Mouse (Mus musculus): ENCODE data around the gene Ptgis. TPM values are rescaled to one million over a fixed set of nuclear protein-coding genes. Genes with fewer than 3 reads are reported as not detected.

The Ptgis gene
- polyA plus RNA-seq, 1 experiment from 2014 or later, result 4.9 TPM

DNA sequence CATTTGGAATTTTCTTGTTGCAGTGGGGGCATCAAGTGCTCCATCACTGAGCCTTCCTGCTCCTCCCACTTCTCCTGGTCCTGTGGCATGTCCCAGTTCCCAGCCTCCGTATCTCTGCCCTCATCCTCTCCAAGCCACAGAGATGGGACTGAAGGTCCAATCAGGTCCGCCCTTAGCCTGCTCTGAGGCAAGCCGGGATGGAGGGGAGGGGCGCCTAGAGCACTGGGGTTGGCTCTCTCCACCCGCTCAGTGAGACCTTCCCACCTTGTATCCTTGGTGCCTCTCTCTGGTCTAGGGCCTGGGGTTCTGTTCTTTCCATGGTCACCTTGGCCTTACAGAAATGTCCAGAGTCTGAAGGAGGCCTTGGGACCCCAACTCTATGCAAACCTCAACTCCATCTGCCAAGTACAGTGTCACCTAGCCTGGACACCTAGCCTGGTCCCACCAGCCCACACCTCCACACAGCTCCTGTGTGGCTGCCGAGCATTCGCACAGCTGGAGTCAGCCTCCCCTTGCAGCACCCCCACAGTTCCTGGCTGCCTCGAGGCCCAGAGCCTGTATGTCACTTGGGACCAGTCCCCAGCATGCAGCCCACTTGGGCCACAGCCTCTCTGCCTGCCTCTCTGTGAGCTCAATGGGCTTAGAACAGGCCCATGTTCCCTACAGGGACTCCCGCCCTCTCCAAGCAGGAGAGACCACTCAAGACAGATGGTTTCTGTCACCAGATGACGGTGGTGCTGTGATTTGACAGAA is 34.5 kb upstream of the Ptgis start:
- no peak for ATAC-seq (ENCODE audit: low FRiP score)
- H3K9me3 ChIP-seq (ENCODE audit: control insufficient read depth, low read length), result no peaks in the 10 kb centered on the region
- WGBS, result 55% methylated on average over 10 of the region's 10 CpGs

DNA sequence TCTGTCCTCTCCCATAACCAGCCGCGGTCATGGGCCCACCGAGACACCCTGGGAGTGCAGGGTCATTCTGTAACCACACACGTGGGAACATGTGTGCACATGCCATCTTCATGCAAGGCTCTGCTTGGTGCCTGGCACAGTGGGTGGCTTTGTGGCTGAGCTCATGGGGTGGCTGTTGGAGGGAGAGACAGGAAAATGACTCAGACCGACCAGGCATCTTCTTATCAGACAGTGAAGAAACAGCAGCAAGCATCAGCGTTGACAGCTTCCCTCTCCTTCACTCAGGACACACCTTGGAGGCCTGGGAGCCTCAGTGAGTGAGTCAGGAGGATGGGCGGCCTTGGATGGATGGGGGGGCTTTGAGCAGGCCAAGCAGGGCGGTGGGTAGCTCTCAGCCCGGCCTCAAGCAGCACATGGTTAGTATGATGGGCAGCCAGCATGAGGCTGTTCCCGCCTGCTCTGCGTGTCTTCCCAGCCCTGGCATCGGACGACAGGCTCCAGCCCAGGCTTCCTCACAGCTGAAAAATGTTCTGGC is 32.9 kb upstream of the Ptgis start:
- Histone ChIP-seq H3K36me3 (replicated peaks; ENCODE audit: control insufficient read depth, insufficient read depth) (no peaks in the 10 kb centered on the region), H3K4me2 (replicated peaks) (no peak overlapping the region), H3K27ac (no peak overlapping the region), H3K9me3 (ENCODE audit: control insufficient read depth, low read length) (no peaks in the 10 kb centered on the region), H3K9ac (no peak overlapping the region), H3K4me1 (replicated peaks; ENCODE audit: control insufficient read depth, insufficient read depth, low read length) (no peaks in the 10 kb centered on the region), H3K27me3 (ENCODE audit: control insufficient read depth, insufficient read depth, low read length) (no peaks in the 10 kb centered on the region), H3K4me3 (replicated peaks; ENCODE audit: low read length) (no peak overlapping the region)
- WGBS, result 90% methylated on average over 13 of the region's 13 CpGs
- DNase-seq (ENCODE audit: low spot score), result no peak
- no peak for ATAC-seq (ENCODE audit: low FRiP score)

More for the DNA sequence above, 34.5 kb upstream of the Ptgis start:
- Histone ChIP-seq H3K4me2 (replicated peaks) (no peak overlapping the region), H3K27me3 (ENCODE audit: control insufficient read depth, insufficient read depth, low read length) (no peaks in the 10 kb centered on the region), H3K4me3 (replicated peaks; ENCODE audit: low read length) (no peak overlapping the region), H3K27ac (no peak overlapping the region), H3K9ac (no peak overlapping the region), H3K4me1 (replicated peaks; ENCODE audit: control insufficient read depth, insufficient read depth, low read length) (no peaks in the 10 kb centered on the region), H3K36me3 (replicated peaks; ENCODE audit: control insufficient read depth, insufficient read depth) (no peaks in the 10 kb centered on the region)
- no peak for DNase-seq (ENCODE audit: low spot score)

DNA sequence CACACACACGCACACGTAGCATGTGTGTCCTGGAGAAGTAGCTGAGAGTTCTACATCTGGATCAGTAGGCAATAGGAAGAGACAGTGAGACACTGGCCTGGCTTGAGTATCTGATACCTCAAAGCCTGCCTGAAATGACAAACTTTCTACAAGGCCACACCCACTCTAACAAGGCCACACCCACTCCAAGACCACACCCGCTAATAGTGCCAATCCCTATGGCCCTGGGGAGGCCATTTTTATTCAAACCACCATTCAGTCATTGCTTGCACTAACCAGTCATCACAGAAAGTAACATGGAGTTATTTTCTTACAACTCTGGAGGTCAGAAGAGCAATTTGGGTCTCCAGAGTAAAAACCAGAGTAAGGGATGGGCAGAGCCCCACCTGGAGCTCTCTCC is 32.3 kb upstream of the Ptgis start:
- whole genome bisulfite sequencing, result 92% methylated on average over 3 of the region's 3 CpGs
- no peak overlapping the region for H3K27ac ChIP-seq
- no peak for ATAC-seq (ENCODE audit: low FRiP score)

DNA sequence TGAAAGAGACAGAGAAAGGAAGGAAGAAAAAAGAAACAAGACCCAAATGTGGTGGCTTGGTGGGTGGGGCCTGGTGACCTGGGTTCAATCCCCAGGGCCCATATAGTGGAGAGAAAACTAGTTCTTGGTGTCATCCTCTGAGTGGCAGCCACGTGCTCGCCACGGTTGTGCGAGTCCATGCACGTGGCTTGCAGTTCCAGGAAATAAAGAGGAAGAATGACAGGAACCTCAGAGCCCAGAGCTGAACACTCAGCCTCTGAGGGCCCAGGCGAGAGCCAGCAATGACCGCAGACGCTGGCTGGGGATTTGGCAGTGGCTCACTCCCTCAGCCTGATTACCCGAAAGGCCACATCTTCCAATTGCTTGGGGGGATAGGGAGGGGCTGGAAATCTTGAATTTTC is 30.7 kb upstream of the Ptgis start:
- Histone ChIP-seq H3K4me1 (replicated peaks; ENCODE audit: control insufficient read depth, insufficient read depth, low read length) (no peaks in the 10 kb centered on the region), H3K27me3 (ENCODE audit: control insufficient read depth, insufficient read depth, low read length) (no peaks in the 10 kb centered on the region), H3K27ac (no peak overlapping the region), H3K9me3 (ENCODE audit: control insufficient read depth, low read length) (no peaks in the 10 kb centered on the region), H3K36me3 (replicated peaks; ENCODE audit: control insufficient read depth, insufficient read depth) (no peaks in the 10 kb centered on the region), H3K4me3 (replicated peaks; ENCODE audit: low read length) (no peak overlapping the region), H3K9ac (no peak overlapping the region), H3K4me2 (replicated peaks) (no peak overlapping the region)
- WGBS, result 86% methylated on average over 9 of the region's 9 CpGs
- ATAC-seq (ENCODE audit: low FRiP score), result no peak
- no peak for DNase-seq (ENCODE audit: low spot score)

More for the DNA sequence above, 32.3 kb upstream of the Ptgis start:
- no peak for DNase-seq (ENCODE audit: low spot score)
- H3K4me1 ChIP-seq (replicated peaks; ENCODE audit: control insufficient read depth, insufficient read depth, low read length), result no peaks in the 10 kb centered on the region
- H3K4me2 ChIP-seq (replicated peaks), result no peak overlapping the region
- no peak overlapping the region for H3K4me3 ChIP-seq (replicated peaks; ENCODE audit: low read length)
- H3K9me3 ChIP-seq (ENCODE audit: control insufficient read depth, low read length), result no peaks in the 10 kb centered on the region
- no peak overlapping the region for H3K9ac ChIP-seq
- no peaks in the 10 kb centered on the region for H3K36me3 ChIP-seq (replicated peaks; ENCODE audit: control insufficient read depth, insufficient read depth)
- no peaks in the 10 kb centered on the region for H3K27me3 ChIP-seq (ENCODE audit: control insufficient read depth, insufficient read depth, low read length)

DNA sequence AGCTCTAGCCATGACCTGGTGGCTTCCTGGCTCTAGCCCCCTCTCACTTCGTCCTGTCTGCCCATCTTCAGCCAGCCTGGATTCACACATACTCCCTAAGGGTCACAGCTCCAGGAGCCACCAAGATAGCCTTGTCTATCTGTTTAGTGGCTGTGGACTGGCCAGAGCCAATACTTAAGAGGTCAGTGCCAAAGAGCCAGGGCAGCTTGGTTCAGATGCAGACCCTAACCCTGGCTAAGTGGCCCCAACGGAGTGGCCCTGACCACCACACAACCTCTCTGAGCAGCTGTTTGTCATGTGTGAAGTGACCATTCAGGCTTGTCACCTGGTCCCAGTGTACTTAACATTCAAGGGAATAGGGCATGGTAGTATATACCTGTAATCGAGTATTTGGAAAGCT is 30.1 kb upstream of the Ptgis start:
- no peaks in the 10 kb centered on the region for H3K9me3 ChIP-seq (ENCODE audit: control insufficient read depth, low read length)
- no peaks in the 10 kb centered on the region for H3K27me3 ChIP-seq (ENCODE audit: control insufficient read depth, insufficient read depth, low read length)
- 90% methylated on average over 3 of the region's 3 CpGs for WGBS
- no peak overlapping the region for H3K4me3 ChIP-seq (replicated peaks; ENCODE audit: low read length)
- DNase-seq (ENCODE audit: low spot score) (no peak), ATAC-seq (ENCODE audit: low FRiP score) (no peak)
- H3K27ac ChIP-seq, result no peak overlapping the region
- no peaks in the 10 kb centered on the region for H3K4me1 ChIP-seq (replicated peaks; ENCODE audit: control insufficient read depth, insufficient read depth, low read length)
- no peaks in the 10 kb centered on the region for H3K36me3 ChIP-seq (replicated peaks; ENCODE audit: control insufficient read depth, insufficient read depth)
- H3K4me2 ChIP-seq (replicated peaks), result no peak overlapping the region
- no peak overlapping the region for H3K9ac ChIP-seq

DNA sequence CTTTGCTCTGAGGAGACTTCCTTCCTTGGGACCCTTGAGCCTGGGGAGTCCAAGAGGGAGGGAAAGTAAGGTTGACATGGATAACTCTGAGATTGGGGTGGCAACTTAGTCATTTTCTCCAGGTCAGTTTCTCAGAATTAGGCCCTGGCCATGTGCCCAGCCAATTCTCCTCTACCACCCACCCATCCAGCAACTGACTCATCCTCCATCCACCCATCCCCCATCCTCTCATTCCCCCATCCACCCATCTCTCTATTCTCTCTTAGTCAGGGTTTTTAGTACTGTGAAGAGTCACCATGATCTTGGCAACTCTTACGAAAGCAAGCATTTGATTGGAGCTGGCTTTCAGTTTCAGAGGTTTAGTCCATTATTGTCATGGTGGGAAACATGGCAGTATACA is 28.3 kb upstream of the Ptgis start:
- no peaks in the 10 kb centered on the region for H3K27me3 ChIP-seq (ENCODE audit: control insufficient read depth, insufficient read depth, low read length)
- H3K9me3 ChIP-seq (ENCODE audit: control insufficient read depth, low read length), result no peaks in the 10 kb centered on the region
- H3K27ac ChIP-seq, result no peak overlapping the region
- WGBS, result 97% methylated on average over 1 of the region's 1 CpGs
- H3K4me3 ChIP-seq (replicated peaks; ENCODE audit: low read length), result no peak overlapping the region
- ATAC-seq (ENCODE audit: low FRiP score), result no peak
- DNase-seq (ENCODE audit: low spot score), result no peak
- H3K36me3 ChIP-seq (replicated peaks; ENCODE audit: control insufficient read depth, insufficient read depth), result no peaks in the 10 kb centered on the region
- H3K9ac ChIP-seq, result no peak overlapping the region
- no peaks in the 10 kb centered on the region for H3K4me1 ChIP-seq (replicated peaks; ENCODE audit: control insufficient read depth, insufficient read depth, low read length)
- no peak overlapping the region for H3K4me2 ChIP-seq (replicated peaks)

DNA sequence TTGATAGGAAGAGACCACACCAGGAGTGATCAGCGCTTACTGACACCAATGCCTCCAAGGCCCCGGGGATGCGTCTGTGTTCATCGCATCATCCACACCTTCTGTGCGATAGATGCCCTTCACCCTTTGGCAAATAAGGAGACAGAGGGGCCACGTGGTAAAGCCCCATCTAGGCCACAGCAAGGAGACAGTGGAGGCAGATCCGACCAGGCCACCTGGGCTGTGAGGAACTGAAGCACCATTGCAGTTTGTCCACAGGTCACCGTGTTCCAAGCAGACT is 27.9 kb upstream of the Ptgis start:
- Histone ChIP-seq H3K27ac (no peak overlapping the region), H3K9me3 (ENCODE audit: control insufficient read depth, low read length) (no peaks in the 10 kb centered on the region), H3K9ac (no peak overlapping the region), H3K36me3 (replicated peaks; ENCODE audit: control insufficient read depth, insufficient read depth) (no peaks in the 10 kb centered on the region), H3K4me2 (replicated peaks) (no peak overlapping the region), H3K27me3 (ENCODE audit: control insufficient read depth, insufficient read depth, low read length) (no peaks in the 10 kb centered on the region), H3K4me3 (replicated peaks; ENCODE audit: low read length) (no peak overlapping the region), H3K4me1 (replicated peaks; ENCODE audit: control insufficient read depth, insufficient read depth, low read length) (no peaks in the 10 kb centered on the region)
- 92% methylated on average over 8 of the region's 8 CpGs for WGBS
- ATAC-seq (ENCODE audit: low FRiP score) (no peak), DNase-seq (ENCODE audit: low spot score) (no peak)

DNA sequence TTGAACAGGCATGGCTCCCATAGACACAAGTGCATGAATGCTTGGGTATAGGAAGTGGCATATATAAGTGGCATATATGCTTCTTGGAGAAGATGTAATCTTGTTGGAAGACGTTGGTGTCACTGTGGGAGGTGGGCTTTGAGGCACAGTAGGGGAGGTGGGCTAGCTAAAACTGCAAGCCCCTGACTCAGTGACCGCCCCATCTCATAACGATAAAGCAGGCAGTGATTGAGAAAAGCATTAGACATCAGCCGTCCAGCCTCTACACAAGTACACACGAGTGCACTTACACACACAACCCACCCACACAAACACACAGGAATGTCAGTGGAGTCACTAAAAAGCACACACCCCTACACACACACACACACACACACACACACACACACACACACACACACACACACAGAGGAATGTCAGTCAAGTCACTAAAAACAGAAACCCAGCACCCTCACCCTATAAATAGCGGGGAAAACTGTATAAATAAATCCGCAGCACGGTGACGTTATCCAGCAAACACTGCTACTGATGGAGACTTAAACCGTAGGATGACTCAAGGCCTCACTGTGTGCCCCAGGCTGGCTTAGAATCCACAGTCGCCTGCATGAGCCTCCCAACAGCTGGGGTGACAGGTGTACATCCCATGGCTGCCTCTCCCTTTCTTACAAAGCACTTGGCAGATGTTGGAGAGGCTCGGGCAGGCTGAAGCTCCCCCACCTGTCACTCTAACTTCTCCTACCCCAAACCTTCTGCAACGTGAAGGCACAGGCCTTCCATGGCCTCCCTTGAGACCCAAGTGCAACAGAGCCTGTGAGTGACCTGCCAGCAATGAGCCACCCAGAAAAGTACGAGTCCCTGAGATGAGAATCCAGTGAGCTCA is 27.4 kb upstream of the Ptgis start:
- Histone ChIP-seq H3K27ac (no peak overlapping the region), H3K4me1 (replicated peaks; ENCODE audit: control insufficient read depth, insufficient read depth, low read length) (no peaks in the 10 kb centered on the region), H3K9me3 (ENCODE audit: control insufficient read depth, low read length) (no peaks in the 10 kb centered on the region), H3K4me2 (replicated peaks) (no peak overlapping the region), H3K9ac (no peak overlapping the region), H3K36me3 (replicated peaks; ENCODE audit: control insufficient read depth, insufficient read depth) (no peaks in the 10 kb centered on the region), H3K27me3 (ENCODE audit: control insufficient read depth, insufficient read depth, low read length) (no peaks in the 10 kb centered on the region), H3K4me3 (replicated peaks; ENCODE audit: low read length) (no peak overlapping the region)
- DNase-seq (ENCODE audit: low spot score) (no peak), ATAC-seq (ENCODE audit: low FRiP score) (no peak)
- WGBS, result 82% methylated on average over 14 of the region's 14 CpGs

DNA sequence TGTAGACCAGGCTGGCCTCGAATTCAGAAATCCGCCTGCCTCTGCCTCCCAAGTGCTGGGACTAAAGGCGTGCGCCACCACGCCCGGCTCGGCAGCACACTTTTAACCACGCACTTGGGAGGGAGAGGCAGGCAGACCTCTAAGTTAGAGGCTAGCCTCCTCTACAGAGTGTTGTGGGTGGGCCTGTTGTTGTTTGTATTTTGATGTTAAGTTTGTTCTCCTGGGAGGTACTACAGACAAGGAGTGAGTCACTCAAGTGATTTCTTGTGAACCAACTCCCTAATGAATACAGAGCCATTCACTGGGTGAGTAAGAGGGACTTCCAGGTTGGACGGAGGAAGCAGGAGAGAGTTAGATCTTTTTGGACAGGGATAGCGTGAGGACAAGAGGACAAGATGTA is 25.8 kb upstream of the Ptgis start:
- no peaks in the 10 kb centered on the region for H3K4me1 ChIP-seq (replicated peaks; ENCODE audit: control insufficient read depth, insufficient read depth, low read length)

More for the DNA sequence above, 25.8 kb upstream of the Ptgis start:
- DNase-seq (ENCODE audit: low spot score), result no peak
- 97% methylated on average over 9 of the region's 10 CpGs for WGBS
- Histone ChIP-seq H3K36me3 (replicated peaks; ENCODE audit: control insufficient read depth, insufficient read depth) (no peaks in the 10 kb centered on the region), H3K4me2 (replicated peaks) (no peak overlapping the region), H3K9me3 (ENCODE audit: control insufficient read depth, low read length) (no peaks in the 10 kb centered on the region), H3K27ac (no peak overlapping the region), H3K9ac (no peak overlapping the region), H3K27me3 (ENCODE audit: control insufficient read depth, insufficient read depth, low read length) (no peaks in the 10 kb centered on the region), H3K4me3 (replicated peaks; ENCODE audit: low read length) (no peak overlapping the region)
- no peak for ATAC-seq (ENCODE audit: low FRiP score)
